Mouse (Mus musculus) retina, adult 2 months (tissue): ENCODE results near the gene Olfr389.

ENCODE experiments used
- DNase-seq: peaks from one replicate; pipeline ENCODE4 v3.0.0-alpha.2; 2012; ENCODE audit warnings: low read depth, low spot score

Gene Olfr389

DNA sequence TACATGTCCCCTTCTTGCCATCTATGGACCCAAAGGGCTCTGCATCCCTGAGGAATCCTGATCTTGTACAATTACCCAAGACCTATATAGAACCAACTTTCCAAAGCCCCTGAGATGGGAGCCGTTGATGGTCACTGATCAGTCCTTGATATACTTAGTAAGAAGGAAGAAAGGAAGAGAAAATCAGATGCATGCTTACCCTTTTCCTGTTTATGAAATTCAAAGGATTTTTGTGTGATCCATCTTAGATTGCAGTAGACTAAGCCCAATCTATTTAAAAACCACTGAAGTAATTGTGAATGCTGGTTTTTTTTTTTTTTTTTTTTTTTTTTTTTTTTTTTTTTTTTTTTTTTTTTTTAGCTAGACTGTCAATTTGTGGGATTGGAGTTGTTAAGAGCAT, at the start of gene Olfr389:
Gene Olfr389, minus strand, starts transcription at position 101 of the 400 bp plus-strand sequence.
- no peak for DNase-seq

DNA sequence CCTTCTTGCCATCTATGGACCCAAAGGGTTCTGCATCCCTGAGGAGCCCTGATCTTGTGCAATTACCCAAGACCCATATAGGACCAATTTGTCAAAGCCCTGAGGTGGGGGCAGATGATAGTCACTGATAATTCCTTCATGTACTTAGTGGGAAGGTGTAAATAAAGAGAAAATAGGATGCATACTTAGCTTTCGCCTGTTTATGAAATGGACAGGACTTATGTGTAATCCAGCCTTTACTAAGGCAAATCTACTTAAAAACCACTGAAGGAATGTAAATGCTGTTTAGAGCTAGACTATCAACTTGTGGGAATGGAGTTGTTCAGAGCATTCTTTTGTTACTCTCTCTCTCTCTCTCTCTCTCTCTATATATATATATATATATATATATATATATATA, 36.4 kb upstream of the Olfr389 start, which contains the start of gene Olfr392:
Gene Olfr392, minus strand, starts transcription at position 101 of the 400 bp plus-strand sequence.
- DNase-seq = no peak

DNA sequence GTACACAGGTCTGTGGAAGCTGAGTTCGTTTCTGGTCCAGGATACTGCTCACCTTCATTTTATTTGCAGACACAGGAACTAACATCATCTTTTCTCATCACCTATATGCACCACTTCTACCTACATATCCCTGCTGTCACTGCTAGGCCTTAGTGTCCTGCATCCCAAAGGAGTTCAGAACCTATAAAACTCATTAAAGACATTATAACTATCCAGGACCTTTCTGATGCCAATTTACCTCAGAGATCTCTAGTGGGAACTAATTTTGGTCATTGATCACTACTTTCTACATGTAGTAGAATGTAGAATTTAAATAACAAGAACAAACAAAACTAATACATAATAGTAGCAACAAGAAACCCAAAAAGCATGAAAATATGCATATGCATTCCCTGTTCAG, 22.4 kb upstream of the Olfr389 start, which contains the start of gene Olfr391-ps:
Gene Olfr391-ps, minus strand, starts transcription at position 101 of the 400 bp plus-strand sequence.
- no peak for DNase-seq

DNA sequence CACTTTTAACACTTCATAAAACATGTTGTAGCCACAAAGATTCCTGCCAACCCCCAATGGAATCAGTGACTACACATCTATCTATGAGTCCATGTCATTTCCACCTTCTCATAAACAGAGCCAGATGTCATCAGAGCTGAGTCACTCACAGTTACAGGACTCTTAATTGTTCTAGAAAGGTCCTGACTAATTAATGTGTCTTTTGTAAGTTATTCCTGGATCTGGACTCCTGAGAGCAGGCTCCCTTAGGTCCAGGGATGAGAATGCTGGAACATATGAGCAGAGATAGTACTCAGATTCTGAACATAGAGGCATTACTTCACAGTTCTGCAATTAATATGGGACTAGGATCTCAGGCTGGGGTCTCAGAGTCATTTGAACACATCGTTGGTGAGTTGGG, 2.2 kb upstream of the Olfr389 start, which contains the start of gene Olfr390:
Gene Olfr390, plus strand, starts transcription at position 301 of the 400 bp plus-strand sequence.
- DNase-seq = no peak

DNA sequence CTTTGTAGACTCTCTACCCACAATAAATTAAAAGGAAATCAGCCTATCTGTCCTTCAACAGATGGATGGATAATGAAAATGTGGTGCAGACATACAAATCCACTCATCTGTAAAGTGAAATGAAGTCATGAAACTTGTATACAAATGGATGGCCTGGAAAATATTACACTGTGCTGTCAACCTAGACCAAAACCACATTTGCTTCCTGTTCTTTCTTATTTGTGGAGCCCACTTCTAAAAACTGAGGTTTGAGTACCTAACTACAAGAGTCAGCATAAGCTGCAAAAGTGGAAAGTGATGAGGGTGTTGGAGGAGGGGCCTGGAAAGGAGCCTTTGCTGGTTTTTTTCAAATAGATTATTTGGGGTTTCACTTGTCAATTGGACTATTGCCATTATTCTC, 21.4 kb downstream of the Olfr389 start:
- DNase-seq = no peak
